Mouse (Mus musculus): ENCODE data around the gene Tmem89. TPM values are rescaled to one million over a fixed set of nuclear protein-coding genes. Genes with fewer than 3 reads are reported as not detected.

Tmem89 gene
- not detected in 2 replicates for polyA plus RNA-seq (2014; fragmentation: Nextera tagmentation; extraction: Ambion mirVana)

DNA sequence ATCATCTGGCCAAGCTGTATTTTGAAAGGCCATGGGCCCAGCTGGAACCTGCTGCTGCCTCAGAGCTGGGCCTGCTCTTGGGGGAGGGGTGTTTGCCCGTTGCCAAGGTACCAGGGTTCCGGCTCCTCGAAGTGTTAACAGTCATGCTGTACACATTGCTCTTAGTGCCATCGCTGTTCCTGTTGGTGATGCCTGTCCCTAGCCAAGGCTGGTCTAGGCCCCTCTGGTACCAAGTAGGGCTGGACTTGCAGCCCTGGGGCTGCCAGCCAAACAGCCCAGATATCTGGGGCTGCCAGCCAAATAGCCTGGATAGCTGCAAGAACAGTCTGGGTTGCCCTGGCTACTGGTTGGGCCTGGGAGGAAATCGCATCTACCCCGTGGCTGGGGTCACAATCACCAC is at the start of gene Tmem89:
TSS of gene Tmem89 (plus strand) at position 129 of the 400 bp plus-strand sequence.
- no peak for ATAC-seq (ENCODE audit: low FRiP score, low TSS enrichment)
- H3K27ac ChIP-seq (ENCODE audit: low read depth, low read length) = no peak within 1 kb of the TSS
- no peaks in the 10 kb centered on the region for H3K27me3 ChIP-seq (ENCODE audit: control insufficient read depth, insufficient read depth, low read length)
- 77% methylated on average over 6 of the region's 6 CpGs for WGBS
- no peaks in the 10 kb centered on the region for H3K36me3 ChIP-seq (ENCODE audit: control insufficient read depth, insufficient read depth, low read length)
- no peaks in the 10 kb centered on the region for H3K4me1 ChIP-seq (ENCODE audit: control insufficient read depth, insufficient read depth, low read length)
- H3K4me3 ChIP-seq (ENCODE audit: low read length) = no peak within 1 kb of the TSS
- H3K9ac ChIP-seq (ENCODE audit: low read depth, low read length) = no peak within 1 kb of the TSS
- H3K9me3 ChIP-seq (ENCODE audit: control insufficient read depth, low read length) = no peaks in the 10 kb centered on the region
- H3K4me2 ChIP-seq (replicated peaks; ENCODE audit: low read depth, low read length) = no peak within 1 kb of the TSS

- Histone ChIP-seq H3K9me3 (ENCODE audit: control insufficient read depth, low read length) (no peaks in the 10 kb centered on the region), H3K4me2 (replicated peaks; ENCODE audit: low read depth, low read length) (no peak overlapping the region), H3K36me3 (ENCODE audit: control insufficient read depth, insufficient read depth, low read length) (no peaks in the 10 kb centered on the region), H3K9ac (ENCODE audit: low read depth, low read length) (no peak overlapping the region), H3K4me3 (ENCODE audit: low read length) (no peak overlapping the region), H3K4me1 (ENCODE audit: control insufficient read depth, insufficient read depth, low read length) (no peaks in the 10 kb centered on the region), H3K27ac (ENCODE audit: low read depth, low read length) (no peak overlapping the region), H3K27me3 (ENCODE audit: control insufficient read depth, insufficient read depth, low read length) (no peaks in the 10 kb centered on the region)
- WGBS = 70% methylated on average over 6 of the region's 6 CpGs
- no peak for ATAC-seq (ENCODE audit: low FRiP score, low TSS enrichment)
These were observed 2.1 kb upstream of the Tmem89 start for GRCm38 (mm10) chr9:108912308-108912707.

DNA sequence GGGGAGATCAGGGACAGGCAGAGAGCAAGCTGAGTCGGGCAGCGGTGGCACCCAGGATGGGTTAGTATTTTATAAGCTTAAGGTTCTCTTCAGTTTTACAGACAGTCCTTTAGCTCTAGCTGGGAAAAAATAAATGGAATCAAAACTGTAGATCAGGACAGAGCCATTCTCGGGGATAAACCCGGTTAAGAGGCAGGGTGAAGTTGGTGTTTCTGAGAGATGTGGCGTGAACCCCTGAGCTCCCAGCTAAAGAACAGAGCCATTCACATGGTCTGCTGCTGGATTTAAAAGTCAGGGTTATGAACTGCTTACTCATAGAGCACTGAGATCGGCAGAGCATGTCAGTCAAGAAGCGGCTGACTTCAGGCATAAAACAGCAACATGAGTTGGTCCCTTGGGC is 1.3 kb upstream of the Tmem89 start:
- Histone ChIP-seq H3K4me3 (ENCODE audit: low read length) (no peak overlapping the region), H3K9ac (ENCODE audit: low read depth, low read length) (no peak overlapping the region), H3K4me1 (ENCODE audit: control insufficient read depth, insufficient read depth, low read length) (no peaks in the 10 kb centered on the region), H3K27ac (ENCODE audit: low read depth, low read length) (no peak overlapping the region), H3K36me3 (ENCODE audit: control insufficient read depth, insufficient read depth, low read length) (no peaks in the 10 kb centered on the region), H3K4me2 (replicated peaks; ENCODE audit: low read depth, low read length) (no peak overlapping the region), H3K9me3 (ENCODE audit: control insufficient read depth, low read length) (no peaks in the 10 kb centered on the region), H3K27me3 (ENCODE audit: control insufficient read depth, insufficient read depth, low read length) (no peaks in the 10 kb centered on the region)
- no peak for ATAC-seq (ENCODE audit: low FRiP score, low TSS enrichment)
- 79% methylated on average over 7 of the region's 7 CpGs for WGBS

DNA sequence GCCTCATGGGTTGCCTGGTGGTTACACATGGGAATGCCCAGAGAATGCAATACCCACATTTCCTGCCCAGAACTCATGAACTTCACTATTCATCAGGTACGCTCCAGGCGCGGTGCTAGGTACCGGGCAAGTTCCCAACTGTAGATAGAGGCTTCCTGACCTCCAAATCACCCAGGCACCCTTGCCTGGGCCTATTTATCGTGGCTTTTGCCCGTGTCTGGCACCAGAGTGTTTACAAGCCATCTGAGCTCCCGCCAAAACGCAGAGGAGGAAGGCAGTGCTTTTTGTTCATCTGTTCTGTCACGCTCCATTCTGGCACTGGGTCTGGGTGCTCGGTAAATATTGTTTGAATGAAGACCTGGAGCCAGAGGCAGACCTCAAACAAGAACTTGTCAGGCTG is 798 bp upstream of the Tmem89 start:
- Histone ChIP-seq H3K36me3 (ENCODE audit: control insufficient read depth, insufficient read depth, low read length) (no peaks in the 10 kb centered on the region), H3K27ac (ENCODE audit: low read depth, low read length) (no peak overlapping the region), H3K4me3 (ENCODE audit: low read length) (no peak overlapping the region), H3K27me3 (ENCODE audit: control insufficient read depth, insufficient read depth, low read length) (no peaks in the 10 kb centered on the region), H3K4me1 (ENCODE audit: control insufficient read depth, insufficient read depth, low read length) (no peaks in the 10 kb centered on the region), H3K9me3 (ENCODE audit: control insufficient read depth, low read length) (no peaks in the 10 kb centered on the region), H3K9ac (ENCODE audit: low read depth, low read length) (no peak overlapping the region), H3K4me2 (replicated peaks; ENCODE audit: low read depth, low read length) (no peak overlapping the region)
- no peak for ATAC-seq (ENCODE audit: low FRiP score, low TSS enrichment)
- whole genome bisulfite sequencing = 85% methylated on average over 10 of the region's 10 CpGs

DNA sequence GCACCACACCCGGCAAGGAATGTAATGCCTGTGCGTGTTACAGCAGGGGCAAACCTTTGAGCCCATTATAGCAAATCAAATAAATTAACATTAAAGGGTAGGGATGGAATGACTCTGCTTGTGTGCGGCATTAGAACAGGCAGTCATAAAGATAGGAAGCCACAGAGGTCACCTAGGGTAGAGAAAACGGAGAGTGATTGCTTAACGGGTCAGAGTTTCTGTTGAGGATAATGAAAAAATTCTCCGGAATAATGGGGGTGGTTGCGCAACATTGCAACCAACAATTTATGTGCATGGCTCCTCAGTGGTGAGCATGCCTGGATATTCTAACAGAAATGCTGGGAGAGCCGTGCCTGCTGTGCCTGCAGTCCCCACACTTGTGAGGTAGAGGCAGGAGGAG is 11.5 kb downstream of the Tmem89 start:
- H3K9me3 ChIP-seq (ENCODE audit: control insufficient read depth, low read length) = no peaks in the 10 kb centered on the region
- H3K4me3 ChIP-seq (ENCODE audit: low read length) = no peak overlapping the region
- ATAC-seq (ENCODE audit: low FRiP score, low TSS enrichment) = no peak
- 0 out of 2 replicates have a peak, but pooled peaks cover 4% of the 10 kb centered on the region for H3K27me3 ChIP-seq (ENCODE audit: control insufficient read depth, insufficient read depth, low read length)
- no peak overlapping the region for H3K4me2 ChIP-seq (replicated peaks; ENCODE audit: low read depth, low read length)
- WGBS = 49% methylated on average over 8 of the region's 8 CpGs
- H3K27ac ChIP-seq (ENCODE audit: low read depth, low read length) = no peak overlapping the region
- no peak overlapping the region for H3K9ac ChIP-seq (ENCODE audit: low read depth, low read length)
- H3K4me1 ChIP-seq (ENCODE audit: control insufficient read depth, insufficient read depth, low read length) = no peaks in the 10 kb centered on the region
- no peaks in the 10 kb centered on the region for H3K36me3 ChIP-seq (ENCODE audit: control insufficient read depth, insufficient read depth, low read length)

DNA sequence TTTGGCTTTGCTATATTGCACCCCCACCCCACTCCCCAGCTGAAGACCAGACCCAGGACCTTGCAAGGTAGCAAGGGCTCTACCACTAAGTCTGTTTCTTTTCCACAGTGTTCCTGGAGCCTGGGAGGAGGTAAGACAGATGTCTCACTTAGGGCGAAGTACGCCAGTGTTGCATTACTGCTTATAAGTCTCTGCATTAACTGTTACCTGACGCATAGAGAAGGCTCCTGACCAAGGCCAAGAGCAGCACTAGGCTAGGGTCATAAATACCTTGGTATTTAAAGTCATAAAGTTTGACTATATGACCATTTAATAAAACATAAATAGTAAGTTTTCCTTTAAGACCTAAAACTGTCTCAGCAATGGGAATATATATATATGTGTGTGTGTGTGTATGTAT is 14.0 kb downstream of the Tmem89 start:
- H3K9me3 ChIP-seq (ENCODE audit: control insufficient read depth, low read length) = no peaks in the 10 kb centered on the region
- no peak overlapping the region for H3K4me2 ChIP-seq (replicated peaks; ENCODE audit: low read depth, low read length)
- no peak overlapping the region for H3K4me3 ChIP-seq (ENCODE audit: low read length)
- H3K27ac ChIP-seq (ENCODE audit: low read depth, low read length) = no peak overlapping the region
- ATAC-seq (ENCODE audit: low FRiP score, low TSS enrichment) = no peak
- 0 out of 2 replicates have a peak, but pooled peaks cover 4% of the 10 kb centered on the region for H3K27me3 ChIP-seq (ENCODE audit: control insufficient read depth, insufficient read depth, low read length)
- no peak overlapping the region for H3K9ac ChIP-seq (ENCODE audit: low read depth, low read length)
- WGBS = 87% methylated on average over 3 of the region's 3 CpGs
- H3K4me1 ChIP-seq (ENCODE audit: control insufficient read depth, insufficient read depth, low read length) = no peaks in the 10 kb centered on the region
- H3K36me3 ChIP-seq (ENCODE audit: control insufficient read depth, insufficient read depth, low read length) = no peaks in the 10 kb centered on the region

DNA sequence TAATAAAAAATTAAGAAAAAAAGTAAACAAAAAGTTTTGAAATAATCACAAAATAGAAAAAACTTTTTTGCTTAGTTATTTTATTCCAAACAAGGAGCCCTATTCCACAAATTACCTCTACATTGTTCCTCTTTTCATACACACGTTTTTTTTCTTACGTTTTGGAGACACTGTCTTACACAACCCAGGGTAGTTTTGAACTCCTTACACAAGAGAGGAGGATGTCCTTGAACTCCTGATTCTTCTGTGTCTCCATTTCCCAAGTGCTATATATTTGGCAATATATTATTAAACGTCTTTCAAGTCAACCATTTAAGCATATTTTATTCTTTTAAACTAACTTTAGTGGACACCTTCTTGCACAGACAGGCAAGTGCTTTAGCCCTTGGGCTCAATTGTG is 21.6 kb downstream of the Tmem89 start:
- ATAC-seq (ENCODE audit: low FRiP score, low TSS enrichment) = no peak

GRCm38 (mm10) chr9:108936418-108937364 is 22.3 kb downstream of the Tmem89 start, which contains the start of gene Uqcrc1:
Gene Uqcrc1, plus strand, starts transcription at chr9:108936633.
- Histone ChIP-seq H3K9me3 (ENCODE audit: control insufficient read depth, low read length) (no peaks in the 10 kb centered on the region), H3K4me1 (ENCODE audit: control insufficient read depth, insufficient read depth, low read length) (peaks cover 4% of the 10 kb centered on the region), H3K4me3 (ENCODE audit: low read length) (peak within 1 kb of the TSS; percentile 94), H3K9ac (ENCODE audit: low read depth, low read length) (peak within 1 kb of the TSS; percentile 80), H3K4me2 (replicated peaks; ENCODE audit: low read depth, low read length) (peak within 1 kb of the TSS; percentile 72), H3K27ac (ENCODE audit: low read depth, low read length) (no peak within 1 kb of the TSS), H3K36me3 (ENCODE audit: control insufficient read depth, insufficient read depth, low read length) (peaks cover 30% of the 10 kb centered on the region), H3K27me3 (ENCODE audit: control insufficient read depth, insufficient read depth, low read length) (no peaks in the 10 kb centered on the region)
- 1% methylated on average over 58 of the region's 58 CpGs for WGBS
- ATAC-seq (ENCODE audit: low FRiP score, low TSS enrichment) = peak; percentile 93

More for the DNA sequence above, 21.6 kb downstream of the Tmem89 start:
- Histone ChIP-seq H3K36me3 (ENCODE audit: control insufficient read depth, insufficient read depth, low read length) (peaks cover 29% of the 10 kb centered on the region), H3K9ac (ENCODE audit: low read depth, low read length) (no peak overlapping the region), H3K4me1 (ENCODE audit: control insufficient read depth, insufficient read depth, low read length) (peaks cover 4% of the 10 kb centered on the region), H3K27me3 (ENCODE audit: control insufficient read depth, insufficient read depth, low read length) (no peaks in the 10 kb centered on the region), H3K4me3 (ENCODE audit: low read length) (no peak overlapping the region), H3K4me2 (replicated peaks; ENCODE audit: low read depth, low read length) (no peak overlapping the region), H3K9me3 (ENCODE audit: control insufficient read depth, low read length) (no peaks in the 10 kb centered on the region), H3K27ac (ENCODE audit: low read depth, low read length) (no peak overlapping the region)
- 14% methylated on average over 3 of the region's 3 CpGs for WGBS

DNA sequence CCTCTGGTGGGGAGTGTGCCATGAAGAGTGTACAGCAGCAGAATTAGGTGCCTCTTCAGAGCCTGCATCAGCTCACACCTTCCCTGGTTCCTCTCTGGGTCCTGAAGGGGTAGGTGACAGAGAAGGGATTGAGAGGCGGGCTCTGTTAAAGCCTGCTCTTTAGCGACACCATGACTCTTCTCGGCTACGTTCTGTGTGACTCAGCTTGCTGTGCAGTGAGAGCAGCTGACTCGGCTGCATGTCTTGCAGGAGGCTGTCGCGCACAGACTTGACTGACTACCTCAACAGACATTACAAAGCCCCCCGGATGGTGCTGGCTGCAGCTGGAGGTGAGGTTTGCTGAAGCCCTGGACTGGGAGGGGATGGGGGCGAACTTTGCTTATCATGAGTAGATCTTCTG is 30.7 kb downstream of the Tmem89 start:
- WGBS = 87% methylated on average over 9 of the region's 9 CpGs
- Histone ChIP-seq H3K9ac (ENCODE audit: low read depth, low read length) (no peak overlapping the region), H3K27me3 (ENCODE audit: control insufficient read depth, insufficient read depth, low read length) (no peaks in the 10 kb centered on the region), H3K9me3 (ENCODE audit: control insufficient read depth, low read length) (no peaks in the 10 kb centered on the region), H3K4me2 (replicated peaks; ENCODE audit: low read depth, low read length) (no peak overlapping the region), H3K4me3 (ENCODE audit: low read length) (no peak overlapping the region), H3K4me1 (ENCODE audit: control insufficient read depth, insufficient read depth, low read length) (peaks cover 3% of the 10 kb centered on the region; the same call in 1 of the 2 replicates), H3K36me3 (ENCODE audit: control insufficient read depth, insufficient read depth, low read length) (peaks cover 80% of the 10 kb centered on the region), H3K27ac (ENCODE audit: low read depth, low read length) (no peak overlapping the region)
- no peak for ATAC-seq (ENCODE audit: low FRiP score, low TSS enrichment)
